Mouse (Mus musculus): Measurements from ENCODE around the gene Atp13a1. TPM values are rescaled to one million over a fixed set of nuclear protein-coding genes. Genes with fewer than 3 reads are reported as not detected.

Atp13a1 gene
- polyA plus RNA-seq, 1 experiment from 2014 or later: 55.7 TPM

DNA sequence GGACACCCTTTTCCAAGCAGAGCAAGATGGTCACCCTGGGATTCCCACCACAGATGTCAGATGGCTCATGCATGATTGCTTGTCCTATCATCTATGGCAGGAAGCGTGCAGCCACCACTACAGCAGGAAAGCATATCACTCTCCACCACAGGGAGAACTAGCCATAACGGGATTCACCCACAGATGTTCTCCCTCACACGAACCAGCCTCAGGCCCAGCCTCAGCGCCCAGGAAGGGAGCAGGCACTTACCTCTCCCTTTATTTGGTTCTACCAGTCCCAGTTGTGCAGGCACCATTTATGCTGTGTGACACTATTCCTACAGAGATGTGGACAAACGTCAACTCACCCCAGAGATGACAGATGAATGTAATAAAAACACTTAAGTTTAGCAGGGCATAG is 1.9 kb upstream of the Atp13a1 start:
- peaks cover 22% of the 10 kb centered on the region for H3K4me1 ChIP-seq
- H3K4me2 ChIP-seq (replicated peaks): no peak overlapping the region
- H3K4me3 ChIP-seq: no peak overlapping the region
- H3K27me3 ChIP-seq: no peaks in the 10 kb centered on the region
- no peak overlapping the region for H3K27ac ChIP-seq
- 92% methylated on average over 5 of the region's 5 CpGs for WGBS
- no peak overlapping the region for H3K9ac ChIP-seq
- ATAC-seq (ENCODE audit: low FRiP score): no peak
- no peaks in the 10 kb centered on the region for H3K9me3 ChIP-seq (replicated peaks)
- peaks cover 6% of the 10 kb centered on the region for H3K36me3 ChIP-seq

GRCm38 (mm10) chr8:69789731-69790130 is 1.2 kb upstream of the Atp13a1 start:
- Histone ChIP-seq H3K36me3 (peaks cover 12% of the 10 kb centered on the region), H3K4me2 (replicated peaks) (peak overlapping the region; percentile 86; the same call in 1 of the 2 replicates), H3K9me3 (replicated peaks) (no peaks in the 10 kb centered on the region), H3K4me3 (no peak overlapping the region), H3K27me3 (no peaks in the 10 kb centered on the region), H3K9ac (no peak overlapping the region), H3K4me1 (peaks cover 22% of the 10 kb centered on the region), H3K27ac (no peak overlapping the region)
- ATAC-seq (ENCODE audit: low FRiP score): no peak
- 81% methylated on average over 5 of the region's 5 CpGs for WGBS

- Histone ChIP-seq H3K4me3 (peak overlapping the region; percentile 98), H3K27ac (peak overlapping the region; percentile 81; the same call in 1 of the 2 replicates), H3K4me1 (peaks cover 22% of the 10 kb centered on the region), H3K4me2 (replicated peaks) (peak overlapping the region; percentile 86), H3K27me3 (no peaks in the 10 kb centered on the region), H3K9ac (peak overlapping the region; percentile 98), H3K36me3 (peaks cover 19% of the 10 kb centered on the region), H3K9me3 (replicated peaks) (no peaks in the 10 kb centered on the region)
- ATAC-seq (ENCODE audit: low FRiP score): peak; percentile 42; the same call in 1 of the 2 replicates
- 42% methylated on average over 11 of the region's 11 CpGs for WGBS
These were observed 599 bp upstream of the Atp13a1 start for GRCm38 (mm10) chr8:69790364-69790763.

DNA sequence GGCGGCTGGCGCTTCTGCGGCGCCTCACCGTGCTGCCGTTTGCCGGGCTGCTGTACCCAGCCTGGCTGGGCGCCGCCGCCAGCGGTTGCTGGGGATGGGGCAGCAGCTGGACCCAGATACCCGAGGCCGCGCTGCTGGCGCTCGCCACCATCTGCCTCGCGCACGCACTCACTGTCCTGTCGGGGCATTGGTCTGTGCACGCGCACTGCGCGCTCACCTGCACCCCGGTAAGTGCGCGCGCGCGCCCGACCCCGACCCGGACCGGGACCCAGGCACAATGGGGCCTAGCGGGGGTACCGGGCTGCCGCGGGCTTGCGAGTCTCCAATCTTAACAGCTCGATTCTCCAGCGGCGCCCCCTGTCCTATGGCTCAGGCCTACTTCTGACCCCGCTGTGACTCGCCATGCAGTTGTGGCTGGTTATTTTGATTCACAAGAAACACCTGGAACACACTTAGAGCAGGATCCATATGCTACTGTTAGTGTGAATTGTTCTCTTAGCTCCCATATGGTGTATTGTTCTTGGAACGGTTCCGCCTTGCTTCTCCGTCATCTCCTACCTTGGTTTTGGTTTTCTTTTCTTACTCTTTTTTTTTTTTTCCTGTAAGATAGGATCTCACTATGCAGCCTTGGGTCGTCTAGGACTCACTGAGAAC is 579 bp downstream of the Atp13a1 start:
- H3K27ac ChIP-seq: peak overlapping the region; percentile 81
- H3K9ac ChIP-seq: peak overlapping the region; percentile 98
- H3K27me3 ChIP-seq: no peaks in the 10 kb centered on the region
- peaks cover 22% of the 10 kb centered on the region for H3K4me1 ChIP-seq
- 1% methylated on average over 48 of the region's 48 CpGs for WGBS
- ATAC-seq (ENCODE audit: low FRiP score): peak; percentile 75
- H3K9me3 ChIP-seq (replicated peaks): no peaks in the 10 kb centered on the region
- peak overlapping the region; percentile 86 for H3K4me2 ChIP-seq (replicated peaks)
- peaks cover 31% of the 10 kb centered on the region for H3K36me3 ChIP-seq
- H3K4me3 ChIP-seq: peak overlapping the region; percentile 98

DNA sequence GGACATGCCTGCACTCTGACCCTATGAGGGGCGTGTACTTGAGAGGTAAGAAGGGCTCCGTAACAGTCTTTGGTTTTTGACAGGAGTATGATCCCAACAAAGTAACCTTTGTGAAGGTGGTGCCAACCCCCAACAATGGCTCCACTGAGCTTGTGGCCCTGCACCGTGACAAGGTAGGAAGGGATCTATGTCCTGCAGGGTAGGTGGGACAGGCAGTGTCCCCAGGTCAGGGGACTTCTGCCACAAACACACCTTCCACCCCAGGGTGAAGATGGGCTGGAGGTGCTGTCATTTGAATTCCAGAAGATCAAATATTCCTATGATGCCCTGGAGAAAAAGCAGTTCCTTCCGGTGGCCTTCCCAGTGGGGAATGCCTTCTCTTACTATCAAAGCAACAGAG is 2.7 kb downstream of the Atp13a1 start:
- H3K27ac ChIP-seq: no peak overlapping the region
- peaks cover 22% of the 10 kb centered on the region for H3K4me1 ChIP-seq
- H3K9me3 ChIP-seq (replicated peaks): no peaks in the 10 kb centered on the region
- no peaks in the 10 kb centered on the region for H3K27me3 ChIP-seq
- peaks cover 52% of the 10 kb centered on the region for H3K36me3 ChIP-seq
- ATAC-seq (ENCODE audit: low FRiP score): no peak
- H3K4me3 ChIP-seq: no peak overlapping the region
- H3K4me2 ChIP-seq (replicated peaks): no peak overlapping the region
- H3K9ac ChIP-seq: no peak overlapping the region
- 88% methylated on average over 4 of the region's 4 CpGs for WGBS

DNA sequence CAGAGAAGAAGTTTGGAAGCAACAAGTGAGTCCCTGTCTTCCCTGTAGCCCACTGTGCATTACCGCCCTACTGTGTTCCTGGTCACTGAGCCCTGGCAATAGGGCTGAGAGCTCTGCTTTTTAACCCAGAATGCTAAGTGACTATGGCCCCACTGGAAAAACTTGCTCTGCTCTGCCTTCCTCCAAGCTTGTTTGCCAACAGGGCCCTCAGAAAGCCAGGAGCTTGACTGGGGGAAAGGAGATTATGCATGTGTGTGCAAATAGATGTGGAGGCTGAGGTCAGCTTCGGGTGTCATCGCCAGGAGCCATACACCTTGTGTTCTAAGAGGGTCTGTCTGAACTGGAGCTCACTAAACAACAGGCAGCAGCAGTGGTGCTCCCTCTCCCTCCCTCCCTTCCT is 3.1 kb downstream of the Atp13a1 start:
- WGBS: 97% methylated on average over 3 of the region's 3 CpGs

GRCm38 (mm10) chr8:69794901-69795300 is 3.9 kb downstream of the Atp13a1 start:
- Histone ChIP-seq H3K27ac (no peak overlapping the region), H3K9me3 (replicated peaks) (no peaks in the 10 kb centered on the region), H3K4me1 (peaks cover 19% of the 10 kb centered on the region), H3K27me3 (no peaks in the 10 kb centered on the region), H3K9ac (no peak overlapping the region), H3K4me3 (no peak overlapping the region), H3K36me3 (peaks cover 64% of the 10 kb centered on the region), H3K4me2 (replicated peaks) (no peak overlapping the region)
- no peak for ATAC-seq (ENCODE audit: low FRiP score)
- WGBS: 97% methylated on average over 6 of the region's 6 CpGs

More for the DNA sequence above, 3.1 kb downstream of the Atp13a1 start:
- H3K36me3 ChIP-seq: peaks cover 56% of the 10 kb centered on the region
- no peak overlapping the region for H3K9ac ChIP-seq
- no peak overlapping the region for H3K27ac ChIP-seq
- H3K4me1 ChIP-seq: peaks cover 22% of the 10 kb centered on the region
- H3K4me3 ChIP-seq: no peak overlapping the region
- no peaks in the 10 kb centered on the region for H3K9me3 ChIP-seq (replicated peaks)
- ATAC-seq (ENCODE audit: low FRiP score): no peak
- H3K4me2 ChIP-seq (replicated peaks): no peak overlapping the region
- no peaks in the 10 kb centered on the region for H3K27me3 ChIP-seq

- Histone ChIP-seq H3K9ac (no peak overlapping the region), H3K36me3 (peaks cover 81% of the 10 kb centered on the region), H3K4me1 (peaks cover 12% of the 10 kb centered on the region), H3K9me3 (replicated peaks) (no peaks in the 10 kb centered on the region), H3K4me2 (replicated peaks) (no peak overlapping the region), H3K4me3 (no peak overlapping the region), H3K27ac (no peak overlapping the region), H3K27me3 (no peaks in the 10 kb centered on the region)
- WGBS: 97% methylated on average over 16 of the region's 16 CpGs
- no peak for ATAC-seq (ENCODE audit: low FRiP score)
These were observed 5.9 kb downstream of the Atp13a1 start for GRCm38 (mm10) chr8:69796721-69797345.

DNA sequence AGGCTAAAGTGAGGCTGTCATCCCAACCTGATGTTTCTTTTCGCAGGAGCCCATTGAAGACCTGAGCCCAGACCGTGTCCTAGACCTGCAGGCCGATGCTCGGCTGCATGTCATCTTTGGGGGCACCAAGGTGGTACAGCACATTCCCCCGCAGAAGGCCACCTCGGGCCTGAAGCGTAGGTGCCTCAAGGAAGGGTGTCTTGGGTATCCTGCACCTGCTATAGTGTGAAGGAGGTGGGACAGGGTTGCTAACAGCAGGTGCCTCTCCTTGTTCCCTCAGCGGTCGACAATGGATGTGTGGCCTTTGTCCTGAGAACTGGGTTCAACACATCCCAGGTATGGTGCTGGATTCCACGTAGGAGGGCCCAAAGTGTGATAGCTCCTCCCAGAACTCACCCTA is 6.7 kb downstream of the Atp13a1 start:
- no peak for ATAC-seq (ENCODE audit: low FRiP score)
- Histone ChIP-seq H3K9me3 (replicated peaks) (no peaks in the 10 kb centered on the region), H3K4me2 (replicated peaks) (no peak overlapping the region), H3K27me3 (no peaks in the 10 kb centered on the region), H3K9ac (no peak overlapping the region), H3K4me1 (peaks cover 3% of the 10 kb centered on the region), H3K27ac (no peak overlapping the region), H3K36me3 (peaks cover 90% of the 10 kb centered on the region), H3K4me3 (no peak overlapping the region)
- WGBS: 96% methylated on average over 10 of the region's 10 CpGs

GRCm38 (mm10) chr8:69799261-69799660 is 8.3 kb downstream of the Atp13a1 start:
- Histone ChIP-seq H3K27ac (no peak overlapping the region), H3K9ac (no peak overlapping the region), H3K9me3 (replicated peaks) (no peaks in the 10 kb centered on the region), H3K4me2 (replicated peaks) (no peak overlapping the region), H3K4me3 (no peak overlapping the region), H3K36me3 (peaks cover 98% of the 10 kb centered on the region), H3K4me1 (no peaks in the 10 kb centered on the region), H3K27me3 (no peaks in the 10 kb centered on the region)
- 93% methylated on average over 8 of the region's 8 CpGs for WGBS
- ATAC-seq (ENCODE audit: low FRiP score): no peak

GRCm38 (mm10) chr8:69799946-69800345 is 9.0 kb downstream of the Atp13a1 start:
- Histone ChIP-seq H3K9me3 (replicated peaks) (no peaks in the 10 kb centered on the region), H3K27me3 (no peaks in the 10 kb centered on the region), H3K4me1 (no peaks in the 10 kb centered on the region), H3K4me3 (no peak overlapping the region), H3K9ac (no peak overlapping the region), H3K4me2 (replicated peaks) (no peak overlapping the region), H3K27ac (no peak overlapping the region), H3K36me3 (peaks cover 96% of the 10 kb centered on the region)
- 90% methylated on average over 5 of the region's 5 CpGs for WGBS
- no peak for ATAC-seq (ENCODE audit: low FRiP score)

- H3K4me2 ChIP-seq (replicated peaks): no peak overlapping the region
- no peaks in the 10 kb centered on the region for H3K27me3 ChIP-seq
- H3K27ac ChIP-seq: no peak overlapping the region
- no peak for ATAC-seq (ENCODE audit: low FRiP score)
- no peaks in the 10 kb centered on the region for H3K4me1 ChIP-seq
- 96% methylated on average over 4 of the region's 4 CpGs for WGBS
- peaks cover 96% of the 10 kb centered on the region for H3K36me3 ChIP-seq
- no peak overlapping the region for H3K4me3 ChIP-seq
- no peaks in the 10 kb centered on the region for H3K9me3 ChIP-seq (replicated peaks)
- H3K9ac ChIP-seq: no peak overlapping the region
These were observed 10.8 kb downstream of the Atp13a1 start for GRCm38 (mm10) chr8:69801796-69802195.

DNA sequence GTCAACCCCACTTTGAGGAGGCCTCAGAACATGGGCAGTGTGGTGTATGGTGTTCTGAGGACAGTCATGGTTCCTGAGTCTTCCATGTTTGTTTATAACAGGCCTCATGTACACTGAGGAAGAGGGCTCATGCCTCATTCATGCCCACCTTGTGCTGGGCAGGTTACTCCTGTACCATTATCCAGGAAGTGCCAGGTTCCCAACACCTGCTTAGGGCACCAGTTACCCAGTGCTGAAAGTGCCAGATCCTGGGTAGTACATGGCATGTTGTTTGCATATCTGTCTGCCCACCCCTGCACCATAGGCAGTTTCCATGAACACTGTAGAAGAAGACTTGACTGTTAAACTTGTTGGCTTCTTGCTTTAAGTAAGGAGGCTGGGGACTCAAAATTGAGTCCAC is 11.3 kb downstream of the Atp13a1 start:
- no peaks in the 10 kb centered on the region for H3K9me3 ChIP-seq (replicated peaks)
- H3K36me3 ChIP-seq: peaks cover 96% of the 10 kb centered on the region
- no peaks in the 10 kb centered on the region for H3K4me1 ChIP-seq
- H3K4me3 ChIP-seq: no peak overlapping the region
- no peak overlapping the region for H3K4me2 ChIP-seq (replicated peaks)
- H3K9ac ChIP-seq: no peak overlapping the region
- no peaks in the 10 kb centered on the region for H3K27me3 ChIP-seq
- no peak for ATAC-seq (ENCODE audit: low FRiP score)
- no peak overlapping the region for H3K27ac ChIP-seq
